Mouse (Mus musculus) E14TG2a.4 (cell line): Measurements from ENCODE around the gene Gm44511.
A peak's percentile ranks its signal among the peaks of the same experiment; 100 is the strongest.

Source experiments
- CTCF ChIP-seq: conservative IDR thresholded peaks from 2 replicates; pipeline ENCODE4 v1.5.1; 2014; ENCODE audit warnings: low read length
- NANOG ChIP-seq: IDR thresholded peaks from 2 replicates; pipeline ENCODE4 v1.6.1; 2014; ENCODE audit warnings: borderline replicate concordance, low read length, mixed read lengths

GRCm38 (mm10) chr6:128845319-128845979, 19.3 kb upstream of the Gm44511 start:
- TF ChIP-seq CTCF (peak; percentile 100), NANOG (no peak)
